Mouse (Mus musculus): ENCODE results near the gene Gm10912. TPM values are rescaled to one million over a fixed set of nuclear protein-coding genes. Genes with fewer than 3 reads are reported as not detected.
"Not testable (repeated sequence)": the region's sequence is repeated elsewhere in the genome, so short reads cannot be mapped to it uniquely, and the experiment has no call there.

The Gm10912 gene
- total RNA-seq, 2 experiments from 2014 or later, result 0.17 to 0.29 TPM

GRCm38 (mm10) chr2:104068450-104068849, 2.8 kb downstream of the Gm10912 start, which contains the start of gene Gm10799:
Gm10799 (minus strand) TSS chr2:104068550.
- DNase-seq, result not testable (repeated sequence)

- DNase-seq, result peak; percentile 50
Observed at GRCm38 (mm10) chr2:104069704-104070185, 4.1 kb downstream of the Gm10912 start, which contains the start of gene Cd59b. Cd59b (plus strand) TSS chr2:104069849.

- not testable (repeated sequence) for DNase-seq
Observed at GRCm38 (mm10) chr2:104078285-104078684, 12.7 kb downstream of the Gm10912 start.

GRCm38 (mm10) chr2:104081436-104082050, 15.9 kb downstream of the Gm10912 start:
- not testable (repeated sequence) for DNase-seq

GRCm38 (mm10) chr2:104082474-104082873, 16.8 kb downstream of the Gm10912 start:
- DNase-seq, result no peak

- DNase-seq, result not testable (repeated sequence)
Observed at GRCm38 (mm10) chr2:104084027-104084426, 18.4 kb downstream of the Gm10912 start.

GRCm38 (mm10) chr2:104087562-104087961, 21.9 kb downstream of the Gm10912 start:
- DNase-seq, result not testable (repeated sequence)

- no peak for DNase-seq
Observed at GRCm38 (mm10) chr2:104093305-104093704, 27.7 kb downstream of the Gm10912 start.

- DNase-seq, result peak; percentile 90
Observed at GRCm38 (mm10) chr2:104095741-104096213, 30.2 kb downstream of the Gm10912 start, which contains the start of gene Cd59a. Cd59a (plus strand) TSS chr2:104095801.

GRCm38 (mm10) chr2:104096256-104096655, 30.6 kb downstream of the Gm10912 start:
- no peak for DNase-seq

GRCm38 (mm10) chr2:104096796-104097195, 31.2 kb downstream of the Gm10912 start:
- not testable (repeated sequence) for DNase-seq

- DNase-seq, result not testable (repeated sequence)
Observed at GRCm38 (mm10) chr2:104097396-104097795, 31.8 kb downstream of the Gm10912 start.

GRCm38 (mm10) chr2:104098529-104099230, 33.1 kb downstream of the Gm10912 start:
- DNase-seq, result no peak

- no peak for DNase-seq
Observed at GRCm38 (mm10) chr2:104099231-104099585, 33.6 kb downstream of the Gm10912 start.

- DNase-seq, result no peak
Observed at GRCm38 (mm10) chr2:104099946-104100345, 34.3 kb downstream of the Gm10912 start.

GRCm38 (mm10) chr2:104104800-104105199, 39.2 kb downstream of the Gm10912 start:
- no peak for DNase-seq

- not testable (repeated sequence) for DNase-seq
Observed at GRCm38 (mm10) chr2:104109021-104109420, 43.4 kb downstream of the Gm10912 start.

- no peak for DNase-seq
Observed at GRCm38 (mm10) chr2:104109528-104109927, 43.9 kb downstream of the Gm10912 start.

GRCm38 (mm10) chr2:104110031-104110430, 44.4 kb downstream of the Gm10912 start:
- DNase-seq, result no peak

- not testable (repeated sequence) for DNase-seq
Observed at GRCm38 (mm10) chr2:104111170-104111797, 45.7 kb downstream of the Gm10912 start.

GRCm38 (mm10) chr2:104113563-104113962, 47.9 kb downstream of the Gm10912 start:
- not testable (repeated sequence) for DNase-seq

GRCm38 (mm10) chr2:104114898-104115297, 49.3 kb downstream of the Gm10912 start:
- no peak for DNase-seq
